Mouse (Mus musculus) thymus, adult 2 months (tissue): ENCODE data around the gene Gm13420. TPM values are rescaled to one million over a fixed set of nuclear protein-coding genes. Genes with fewer than 3 reads are reported as not detected.
"Not testable (repeated sequence)": the region's sequence is repeated elsewhere in the genome, so short reads cannot be mapped to it uniquely, and the experiment has no call there.

Experiments
- DNase-seq: peaks from one replicate; pipeline ENCODE4 v3.0.0; 2021
- H3K27ac ChIP-seq: fragments of 200-500 bp; 2 replicates; pipeline ENCODE4 v1.5.1; 2012; ENCODE audit warnings: low read length, control low read depth; ENCODE audit not compliant: control insufficient read depth, insufficient read depth
- H3K27me3 ChIP-seq: fragments of 200-500 bp; 2 replicates; pipeline ENCODE4 v1.6.1; 2012; ENCODE audit warnings: mild to moderate bottlenecking, low read length, moderate library complexity, mixed read lengths; ENCODE audit not compliant: control insufficient read depth, insufficient read depth
- H3K36me3 ChIP-seq: fragments of 200-500 bp; 2 replicates; pipeline ENCODE4 v1.6.1; 2012; ENCODE audit warnings: mild to moderate bottlenecking, low read length, moderate library complexity; ENCODE audit not compliant: control insufficient read depth, insufficient read depth
- H3K4me1 ChIP-seq: fragments of 200-500 bp; replicated peaks from 2 replicates; pipeline ENCODE4 v1.6.1; 2012; ENCODE audit warnings: low read length; ENCODE audit not compliant: control insufficient read depth, insufficient read depth
- H3K4me3 ChIP-seq: fragments of 200-500 bp; 2 replicates; pipeline ENCODE4 v1.5.1; 2012; ENCODE audit warnings: mild to moderate bottlenecking, low read length, control low read depth, moderate library complexity; ENCODE audit not compliant: control insufficient read depth, insufficient read depth
- CTCF ChIP-seq: fragments of 200-500 bp; IDR thresholded peaks from 2 replicates; pipeline ENCODE4 v1.5.1; 2012; ENCODE audit warnings: mild to moderate bottlenecking, control low read depth, low read length, moderate library complexity, borderline replicate concordance; ENCODE audit not compliant: control insufficient read depth, poor library complexity, insufficient read depth; ENCODE audit errors: extremely low read depth
- POLR2A ChIP-seq: fragments of 200-500 bp; IDR thresholded peaks from 2 replicates; pipeline ENCODE4 v1.6.1; 2012; ENCODE audit warnings: mild to moderate bottlenecking, low read length, control low read depth, moderate library complexity; ENCODE audit not compliant: control insufficient read depth, poor library complexity, insufficient read depth; ENCODE audit errors: extremely low read depth
- whole genome bisulfite sequencing: fragments of 180-500 bp; shearing (Covaris S2); methylation state at CpG from one replicate; pipeline ENCODE4 v1.1.7; 2018; 5-methylcytosine and 5-hydroxymethylcytosine counted together
- polyA plus RNA-seq: library from polyadenylated mRNA; depleted of rRNA; stranded (reverse); fragments of >200 nt; gene quantifications from 2 replicates; pipeline ENCODE4 v1.2.3, GENCODE M21; 2012

Gene Gm13420
- polyA plus RNA-seq, 1 experiment: 0.15 TPM

DNA sequence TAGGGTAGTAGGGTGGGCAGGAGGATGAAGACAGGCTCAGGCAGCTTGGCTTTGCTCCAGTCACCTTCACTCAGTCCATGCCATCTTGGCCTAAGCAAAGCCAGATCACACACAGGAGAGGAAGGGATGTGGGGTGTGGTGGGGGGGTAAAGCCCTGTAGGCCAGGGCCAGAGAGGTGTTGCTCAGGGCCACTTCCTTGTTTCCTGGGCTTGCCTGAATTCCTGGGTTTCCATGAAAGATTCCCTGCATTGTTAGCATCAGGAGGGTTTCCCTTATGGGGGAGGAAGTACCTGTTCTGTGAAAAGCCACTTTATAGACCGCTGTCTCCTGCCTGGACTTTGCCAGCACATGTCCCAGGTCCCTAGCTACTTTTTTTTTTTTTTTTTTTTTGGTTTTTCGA lies 38.0 kb downstream of the Gm13420 start:
- Histone ChIP-seq H3K36me3 (peaks cover 18% of the 10 kb centered on the region), H3K27ac (no peak overlapping the region), H3K27me3 (no peaks in the 10 kb centered on the region), H3K4me3 (no peak overlapping the region), H3K4me1 (peaks cover 8% of the 10 kb centered on the region)
- TF ChIP-seq POLR2A (no peak), CTCF (no peak)
- WGBS: 83% methylated on average over 2 of the region's 2 CpGs
- DNase-seq: no peak

DNA sequence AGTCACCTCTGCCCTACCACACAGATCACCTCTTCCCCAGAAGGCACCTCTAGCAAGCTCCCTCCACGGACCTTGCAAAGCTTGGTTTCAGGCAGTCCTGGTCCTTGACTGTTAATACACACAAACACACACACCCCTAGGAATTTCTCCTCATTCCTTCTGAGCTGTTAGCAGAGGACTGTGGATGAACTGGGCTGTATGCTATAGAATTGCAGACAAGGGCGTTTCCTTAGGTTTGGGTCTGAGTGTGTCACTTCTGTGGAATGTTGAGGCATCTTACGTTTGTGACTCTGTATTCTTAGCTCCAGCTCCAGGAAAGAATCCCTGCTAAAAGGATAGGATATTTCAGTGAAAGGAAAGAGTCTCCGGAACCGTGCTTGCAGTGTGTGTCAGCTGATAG lies 39.6 kb downstream of the Gm13420 start:
- H3K4me1 ChIP-seq: 0 out of 2 replicates have a peak, but pooled peaks cover 4% of the 10 kb centered on the region
- no peak for DNase-seq
- no peak overlapping the region for H3K27ac ChIP-seq
- 93% methylated on average over 5 of the region's 5 CpGs for WGBS
- no peak overlapping the region for H3K4me3 ChIP-seq
- peaks cover 18% of the 10 kb centered on the region for H3K36me3 ChIP-seq
- no peaks in the 10 kb centered on the region for H3K27me3 ChIP-seq
- TF ChIP-seq POLR2A (no peak), CTCF (no peak)

DNA sequence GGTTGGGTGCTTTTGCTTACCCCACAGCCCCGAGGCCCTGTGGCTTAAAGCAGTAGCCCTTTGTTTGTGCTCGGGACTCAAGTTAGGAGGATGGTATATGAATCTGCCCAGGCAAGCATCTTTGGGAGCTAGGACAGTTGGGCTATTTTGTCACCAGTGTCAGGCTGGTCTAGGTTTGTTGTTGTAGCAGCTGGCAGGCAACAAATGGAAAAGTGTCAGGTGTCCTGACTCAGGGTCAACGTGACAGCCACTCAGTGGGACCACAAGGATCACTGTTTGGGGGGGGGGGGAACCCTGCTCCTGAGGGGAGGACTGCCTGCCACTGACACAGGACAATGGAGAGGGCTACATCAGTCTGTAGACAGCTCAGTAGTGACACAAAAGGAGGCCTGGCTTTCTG lies 40.4 kb downstream of the Gm13420 start:
- H3K27me3 ChIP-seq: no peaks in the 10 kb centered on the region
- no peaks in the 10 kb centered on the region; the same call in 1 of the 2 replicates for H3K4me1 ChIP-seq
- peaks cover 18% of the 10 kb centered on the region for H3K36me3 ChIP-seq
- no peak for DNase-seq
- TF ChIP-seq CTCF (no peak), POLR2A (no peak)
- H3K4me3 ChIP-seq: no peak overlapping the region
- H3K27ac ChIP-seq: no peak overlapping the region
- 93% methylated on average over 3 of the region's 3 CpGs for WGBS

DNA sequence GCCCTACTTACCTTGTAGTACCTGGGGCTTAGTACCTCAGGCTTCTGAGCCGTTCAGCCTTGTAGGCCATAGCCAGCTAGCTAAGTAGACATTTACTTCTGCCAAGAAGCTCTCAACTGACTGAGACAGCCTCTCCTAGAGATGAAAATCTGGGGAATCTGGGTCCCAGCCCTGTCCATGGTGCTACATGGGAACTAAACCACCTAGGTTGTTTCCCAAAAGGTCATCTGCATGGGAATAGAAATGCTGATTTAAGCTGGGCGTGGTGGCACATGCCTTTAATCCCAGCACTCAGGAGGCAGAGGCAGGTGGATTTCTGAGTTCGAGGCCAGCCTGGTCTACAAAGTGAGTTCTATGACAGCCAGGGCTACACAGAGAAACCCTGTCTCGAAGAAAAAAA lies 43.3 kb downstream of the Gm13420 start:
- WGBS: 97% methylated on average over 4 of the region's 4 CpGs
- H3K27ac ChIP-seq, H3K4me3 ChIP-seq, DNase-seq, H3K4me1 ChIP-seq, H3K27me3 ChIP-seq: not testable (repeated sequence)
- peaks cover 43% of the 10 kb centered on the region for H3K36me3 ChIP-seq

DNA sequence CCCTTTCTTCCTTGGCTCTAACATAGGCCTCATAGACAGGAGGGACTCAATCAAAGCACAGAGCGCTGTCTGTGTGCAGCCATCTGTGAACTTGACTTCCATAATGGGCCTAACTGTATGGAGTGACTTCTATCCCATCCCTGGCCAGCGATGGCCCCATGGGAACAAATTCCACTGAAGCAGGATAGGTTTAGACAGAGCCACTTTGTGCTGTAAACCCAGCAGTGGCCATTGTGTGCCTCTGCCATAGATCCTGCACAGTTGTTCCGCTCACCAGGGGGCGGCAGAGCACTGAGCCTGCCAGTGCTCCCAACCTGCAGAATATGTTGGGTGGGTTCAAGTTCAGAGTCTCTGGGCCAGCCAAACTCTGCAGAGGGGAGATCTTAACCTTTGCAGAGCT lies 43.8 kb downstream of the Gm13420 start:
- Histone ChIP-seq H3K27me3 (no peaks in the 10 kb centered on the region), H3K4me3 (no peak overlapping the region), H3K27ac (no peak overlapping the region), H3K4me1 (no peaks in the 10 kb centered on the region; the same call in 1 of the 2 replicates), H3K36me3 (peaks cover 48% of the 10 kb centered on the region)
- peak; percentile 64 for DNase-seq
- no peak for TF ChIP-seq POLR2A
- peak; percentile 64; the same call in 1 of the 2 replicates for TF ChIP-seq CTCF
- WGBS: 90% methylated on average over 4 of the region's 4 CpGs

DNA sequence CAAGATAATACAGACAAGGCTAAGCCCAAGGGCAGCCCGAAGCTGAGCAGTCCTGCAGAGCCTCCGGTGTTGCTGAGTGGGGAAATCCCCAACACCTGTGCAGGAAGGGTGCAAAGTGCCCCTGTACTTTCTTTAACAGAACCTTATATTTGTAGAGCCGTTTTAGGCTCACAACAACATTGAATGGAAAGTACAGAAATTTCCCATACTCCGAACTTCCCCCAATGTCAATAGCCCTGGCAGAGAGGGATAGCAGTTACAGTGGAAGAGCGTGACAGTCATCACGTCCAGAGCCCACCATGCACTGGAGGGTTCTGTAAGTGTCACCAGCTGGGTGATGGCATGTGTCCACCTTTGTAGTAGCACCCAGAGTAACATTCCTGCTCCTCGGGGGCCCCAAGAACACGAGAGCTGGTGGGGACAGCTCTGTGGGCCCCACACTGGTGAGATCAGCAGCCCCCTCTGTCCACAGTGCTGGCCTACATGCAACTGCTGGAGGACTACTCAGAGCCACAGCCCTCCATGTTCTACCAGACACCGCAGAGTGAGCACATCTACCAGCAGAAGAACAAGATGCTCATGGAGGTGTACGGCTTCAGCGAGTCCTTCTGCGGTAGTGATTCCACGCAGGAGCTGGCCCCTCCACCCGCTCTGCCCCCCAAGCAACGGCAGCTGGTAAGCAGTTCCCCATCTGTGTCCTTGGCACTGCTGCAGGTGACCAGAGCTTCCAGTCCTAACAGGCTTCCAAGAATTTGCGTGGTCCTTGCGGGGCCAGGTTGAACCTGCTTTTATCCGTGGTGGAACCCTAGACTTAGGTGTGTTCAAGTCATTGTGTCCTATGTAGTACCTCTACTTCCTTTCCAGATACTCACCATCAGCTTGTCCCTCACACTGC lies 44.5 kb downstream of the Gm13420 start:
- Histone ChIP-seq H3K4me1 (no peaks in the 10 kb centered on the region; the same call in 1 of the 2 replicates), H3K27ac (no peak overlapping the region), H3K36me3 (peaks cover 51% of the 10 kb centered on the region), H3K27me3 (no peaks in the 10 kb centered on the region), H3K4me3 (no peak overlapping the region)
- WGBS: 82% methylated on average over 18 of the region's 18 CpGs
- no peak for TF ChIP-seq CTCF
- no peak for TF ChIP-seq POLR2A
- DNase-seq: no peak
